Mouse (Mus musculus): Measurements from ENCODE around the gene Qtrt2.

Qtrt2 gene

DNA sequence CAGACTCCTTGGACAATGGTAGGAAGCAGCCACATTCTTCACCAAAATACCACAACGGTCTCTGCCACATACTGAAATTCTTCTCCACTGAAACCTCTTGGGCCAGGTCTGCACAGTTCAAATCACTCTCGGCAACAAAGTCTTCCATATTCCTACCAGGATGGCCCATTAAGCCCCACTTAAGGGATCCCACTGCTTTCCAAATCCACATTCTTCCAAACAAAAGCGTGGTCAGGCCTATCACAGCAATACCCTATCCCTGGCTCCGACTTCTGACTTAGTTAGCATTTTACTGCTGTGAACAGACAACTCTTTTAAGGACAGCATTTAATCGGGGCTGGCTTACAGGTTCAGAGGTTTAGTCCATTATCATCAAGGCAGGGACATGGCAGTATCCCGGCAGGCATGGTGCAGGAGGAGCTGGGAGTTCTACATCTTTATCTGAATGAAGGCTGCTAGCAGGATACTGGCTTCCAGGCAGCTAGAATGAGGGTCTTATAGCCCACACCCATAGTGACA, at the start of gene Qtrt2:
Gene Qtrt2, minus strand, starts transcription at position 469 of the 519 bp plus-strand sequence.
- DNase-seq = no peak

DNA sequence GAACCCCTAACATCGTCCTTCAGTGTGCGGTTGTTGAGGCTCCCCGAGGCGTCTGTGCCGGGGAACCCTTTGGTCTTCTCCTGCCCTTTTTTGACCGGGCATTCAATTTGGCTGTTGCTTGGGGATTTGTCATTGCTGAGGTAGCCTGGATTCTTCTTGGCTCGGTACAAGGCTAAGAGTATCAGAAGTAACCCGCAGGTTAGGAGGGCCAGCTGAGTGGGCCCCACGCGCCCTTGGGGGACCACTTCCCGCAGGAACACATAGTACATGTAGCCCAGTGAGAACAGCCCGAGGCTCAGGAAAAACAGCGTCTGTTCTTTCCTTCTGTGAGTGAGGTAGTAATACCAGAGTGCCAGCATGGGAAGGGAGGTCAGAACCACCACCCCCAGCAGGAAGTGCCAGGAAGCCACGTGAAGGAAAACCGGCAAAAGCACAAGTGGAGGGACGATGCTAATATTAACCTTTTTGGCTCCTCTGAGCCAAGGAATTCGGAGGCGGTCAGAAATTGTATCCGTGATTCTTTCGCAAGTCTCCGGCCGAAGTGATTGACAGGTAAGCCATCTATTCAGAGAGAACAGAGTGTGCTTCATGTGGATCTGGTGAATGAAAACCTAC, 47.1 kb upstream of the Qtrt2 start:
- DNase-seq = no peak

DNA sequence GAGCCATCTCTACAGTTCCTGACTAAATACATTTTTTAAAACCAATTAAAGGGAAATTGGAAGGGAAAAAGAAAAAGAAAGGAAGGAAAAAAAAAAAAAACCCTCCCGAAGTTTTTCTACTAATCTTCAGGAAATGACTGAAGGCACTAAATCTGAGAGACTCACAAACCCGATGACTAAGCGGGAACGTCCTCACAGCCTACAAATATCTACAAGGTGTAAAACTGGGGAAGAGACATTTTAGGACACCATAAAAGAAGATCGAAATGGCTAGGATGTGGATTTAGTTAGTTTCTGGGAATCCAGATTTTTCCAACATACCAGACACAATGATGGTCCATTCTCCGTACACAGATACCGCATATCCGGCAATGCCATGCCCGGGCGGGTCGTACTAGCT, 46.5 kb upstream of the Qtrt2 start:
- no peak for DNase-seq

DNA sequence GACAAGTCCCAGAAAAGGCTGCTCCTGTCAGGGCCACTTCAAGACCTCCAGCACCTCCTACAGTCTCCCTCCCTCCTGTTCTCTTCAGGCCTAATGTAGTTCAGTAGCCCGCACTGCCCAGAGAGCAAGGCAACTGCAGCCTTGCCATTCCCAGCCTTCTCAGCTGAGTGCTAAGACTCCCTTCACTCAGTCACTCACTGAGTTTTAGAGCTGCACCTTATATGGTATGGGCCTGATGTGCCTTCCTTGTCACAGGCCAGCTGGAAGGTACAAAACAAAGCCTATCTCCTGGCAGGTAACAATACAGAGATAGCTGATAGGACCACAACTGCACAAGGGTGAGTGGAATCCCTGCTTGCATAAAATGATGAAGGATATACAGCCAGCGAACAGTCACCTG, 45.8 kb upstream of the Qtrt2 start:
- DNase-seq = no peak

DNA sequence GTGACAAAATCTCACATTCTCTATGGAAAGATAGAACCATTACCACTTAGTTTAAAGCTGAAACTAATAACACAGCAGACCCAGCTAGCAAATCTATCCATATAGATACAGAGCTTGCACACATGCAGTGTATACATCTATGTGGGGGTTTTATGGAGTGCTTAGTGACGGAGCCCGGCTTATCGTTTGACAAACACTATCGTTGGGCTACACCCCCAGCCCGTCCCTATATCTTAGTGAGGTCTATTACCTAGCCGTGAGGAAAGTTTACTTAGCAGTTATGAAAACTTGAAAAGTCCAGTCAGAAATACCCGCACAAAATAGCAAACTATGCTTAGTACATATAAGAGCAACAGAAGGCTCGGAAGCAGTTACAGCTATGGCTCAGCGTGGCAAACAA, 45.1 kb upstream of the Qtrt2 start:
- DNase-seq = no peak

DNA sequence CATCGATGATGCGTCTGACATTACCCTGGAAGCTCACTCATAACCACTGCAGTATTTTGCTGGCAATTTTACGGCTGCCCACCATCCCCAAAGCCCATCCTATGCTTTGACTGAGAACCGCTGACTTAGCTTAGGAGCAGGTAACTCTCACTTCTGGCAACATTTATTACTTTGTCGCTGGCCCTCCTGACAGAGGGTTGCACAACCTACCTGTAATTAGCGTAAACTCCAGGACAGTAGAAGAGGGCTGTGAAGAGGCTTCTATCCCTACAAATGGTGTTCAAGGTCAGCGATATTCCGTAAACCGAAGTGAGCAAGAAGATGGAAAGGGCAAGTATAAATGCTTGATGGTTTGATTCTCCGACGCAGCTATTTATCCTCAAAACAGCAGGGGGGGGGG, 44.6 kb upstream of the Qtrt2 start:
- no peak for DNase-seq

DNA sequence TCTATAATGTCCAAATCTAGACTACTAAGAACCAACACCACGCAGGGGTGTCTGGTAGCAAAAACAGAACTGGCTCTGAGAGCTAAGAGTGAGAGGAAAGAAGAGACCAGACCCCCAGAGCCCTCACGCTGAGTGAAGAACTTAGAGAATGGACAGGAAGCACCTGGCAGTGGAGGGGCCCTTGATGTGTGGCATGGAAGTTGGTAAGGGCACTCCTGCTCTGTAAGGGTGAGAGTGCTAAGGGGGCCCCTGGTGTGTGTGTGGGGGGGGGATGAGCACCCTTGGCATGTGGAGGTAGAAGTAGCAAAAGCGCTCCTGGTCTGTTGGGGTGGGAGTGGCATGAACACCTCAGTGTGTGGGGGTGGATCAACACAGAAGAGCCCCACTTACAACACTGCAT, 43.8 kb upstream of the Qtrt2 start:
- DNase-seq = no peak

DNA sequence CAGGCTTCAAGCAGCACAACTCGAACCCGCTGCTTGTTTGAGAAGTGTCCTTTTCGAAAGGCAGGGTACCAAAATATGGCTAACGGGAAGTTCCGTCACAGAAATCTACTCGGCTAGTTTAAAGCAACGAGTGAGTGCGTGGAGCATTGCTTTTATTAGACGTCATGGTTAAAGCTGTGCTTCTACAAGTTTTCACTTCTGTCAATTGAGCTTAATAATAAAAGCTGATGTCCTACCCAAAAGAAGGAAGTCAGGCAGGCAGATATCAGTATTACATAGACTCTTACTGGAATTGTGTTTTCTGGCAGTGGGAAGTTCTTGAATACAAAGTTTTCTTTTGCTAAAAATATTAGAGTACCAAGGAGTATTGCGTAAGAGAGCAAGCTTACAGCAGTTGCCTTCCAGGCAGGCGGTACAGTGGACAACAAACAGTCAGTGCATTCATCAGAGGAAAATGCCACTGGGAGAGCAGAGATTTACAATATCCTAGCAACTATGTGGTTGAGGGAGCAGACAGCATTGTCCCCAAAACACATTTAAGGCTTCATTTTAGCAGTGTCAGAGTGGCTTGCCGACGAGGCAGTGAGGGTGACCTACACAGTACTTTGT, 39.3 kb upstream of the Qtrt2 start:
- DNase-seq = no peak

DNA sequence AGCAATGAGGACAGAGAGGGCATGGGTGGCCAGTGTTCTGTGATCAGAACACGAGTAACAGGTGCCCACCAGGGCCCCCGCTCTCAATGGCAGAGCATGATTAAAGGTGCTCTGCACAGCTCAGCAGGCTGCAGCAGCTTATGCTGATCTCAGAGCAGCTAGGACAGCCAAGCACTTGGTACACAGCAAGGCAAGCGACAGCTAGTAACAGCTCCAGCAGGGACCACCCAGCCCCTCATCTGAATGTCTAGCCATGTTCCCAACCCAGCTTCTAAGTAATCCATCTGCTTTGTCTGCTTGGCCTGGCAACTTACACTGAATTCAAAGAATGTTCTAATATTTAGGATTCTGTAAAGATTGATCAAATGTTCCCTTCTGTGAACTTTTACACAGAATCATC, 37.2 kb upstream of the Qtrt2 start:
- DNase-seq = no peak

DNA sequence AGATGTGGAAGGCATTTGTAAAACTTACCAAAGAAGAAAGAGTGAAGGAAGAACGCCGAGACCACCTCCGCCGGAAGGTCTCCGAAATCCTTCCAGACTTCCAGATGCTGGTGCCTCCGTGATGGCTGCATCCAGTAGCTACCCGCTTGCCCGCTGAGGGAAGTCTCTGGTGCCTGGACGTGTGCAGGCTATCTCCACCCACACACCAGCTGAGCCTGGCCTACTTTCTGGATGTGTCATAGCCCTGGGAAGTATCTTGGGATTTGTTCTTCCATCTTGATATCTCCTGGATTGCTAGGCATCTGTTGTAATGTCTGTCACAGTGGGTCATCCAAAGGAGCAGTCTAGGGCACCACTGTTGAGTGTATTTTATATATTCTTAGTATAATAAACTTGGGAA, 36.7 kb upstream of the Qtrt2 start:
- no peak for DNase-seq

DNA sequence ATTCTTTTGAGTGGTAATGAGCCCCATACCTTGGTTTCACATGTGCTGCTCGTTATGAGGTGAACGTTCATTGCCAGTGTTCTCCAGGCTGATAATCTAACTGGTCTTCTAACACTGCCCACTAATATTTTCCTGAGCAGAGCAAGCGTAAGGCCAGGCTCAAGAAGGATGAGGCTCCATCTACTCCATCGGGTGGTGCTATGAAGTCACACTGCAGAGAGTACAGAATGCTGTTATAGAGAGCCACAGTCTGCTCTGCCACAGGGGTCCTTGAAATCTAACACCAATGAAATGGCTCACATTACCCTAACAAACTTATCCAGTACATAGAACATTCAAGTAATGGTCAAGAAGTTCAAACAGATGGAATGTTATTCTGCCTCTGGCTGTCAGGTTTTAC, 31.4 kb upstream of the Qtrt2 start:
- no peak for DNase-seq

DNA sequence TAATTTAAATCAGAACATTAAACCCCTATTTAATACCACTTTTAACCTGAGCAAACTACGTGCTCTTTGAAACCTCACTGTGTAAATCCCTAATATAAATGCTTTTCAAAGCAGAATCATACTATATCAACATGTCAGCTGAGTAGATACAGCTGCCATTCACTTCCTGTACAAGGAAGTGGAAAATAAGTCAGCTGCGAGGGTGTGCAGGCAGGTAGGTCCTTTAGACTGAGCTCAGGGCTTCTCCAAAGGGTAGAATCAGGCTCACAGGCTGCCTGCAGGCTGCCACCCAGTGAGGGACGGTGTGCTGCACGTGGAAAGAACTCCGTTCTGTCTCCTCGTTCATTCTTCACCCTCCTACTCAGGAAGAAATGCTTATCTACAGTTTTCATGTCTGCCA, 28.3 kb upstream of the Qtrt2 start:
- DNase-seq = no peak

DNA sequence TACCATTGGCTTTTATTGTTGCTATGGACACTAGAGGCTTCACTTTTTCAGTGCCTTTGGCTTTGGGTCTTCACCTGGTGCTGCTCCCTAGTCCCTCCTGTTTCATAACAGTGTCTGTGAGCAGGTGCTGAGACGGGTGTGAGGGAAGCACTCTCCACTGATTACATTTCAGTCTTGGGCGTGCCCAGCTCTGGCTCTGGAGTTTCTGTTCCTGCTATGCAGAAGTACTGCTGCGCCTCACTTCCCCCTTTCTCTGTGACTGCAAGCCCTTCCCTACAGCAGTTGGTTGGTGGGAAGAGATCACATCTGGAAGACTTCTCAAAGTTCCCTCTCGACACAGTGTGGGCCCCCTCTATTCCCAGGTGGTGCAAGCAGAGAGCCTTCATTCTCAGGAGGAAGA, 25.0 kb upstream of the Qtrt2 start:
- DNase-seq = no peak

DNA sequence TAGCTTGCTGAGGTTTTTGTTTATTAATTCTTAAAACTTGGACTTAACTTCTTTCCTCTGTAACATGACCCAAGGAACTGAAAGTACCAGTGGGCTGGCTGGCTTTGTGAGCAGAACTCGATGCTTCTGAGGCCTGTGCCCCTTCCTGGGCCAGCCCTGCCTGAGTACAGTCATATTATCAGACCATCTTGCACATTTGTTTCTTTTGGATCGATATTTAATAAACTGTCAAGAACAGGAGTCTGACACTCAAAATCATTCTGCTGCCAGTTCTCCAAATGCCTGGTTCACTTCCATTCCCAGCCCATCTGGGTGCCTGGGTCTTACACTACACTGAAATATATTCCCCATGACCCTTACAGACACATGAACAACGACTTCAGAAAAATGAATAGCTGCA, 19.3 kb upstream of the Qtrt2 start:
- DNase-seq = no peak

DNA sequence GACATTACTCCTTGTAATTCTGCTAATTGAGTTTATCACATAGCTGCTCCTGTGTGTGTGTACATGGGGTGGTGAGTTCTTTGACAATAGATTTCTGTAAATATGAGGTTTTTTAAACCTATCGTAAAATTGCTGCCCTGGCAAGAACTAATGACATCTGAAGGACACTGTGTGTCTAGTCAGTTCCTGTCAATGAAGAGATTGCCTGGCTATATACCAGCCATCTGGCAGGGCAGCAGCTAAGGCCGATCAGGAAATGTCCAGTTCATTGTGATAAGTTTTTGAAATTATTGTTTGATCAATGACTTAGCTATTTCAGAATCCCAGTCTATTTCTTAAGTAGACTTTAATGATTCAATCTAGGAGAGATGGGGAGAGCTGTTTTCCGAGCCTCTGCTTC, 18.7 kb upstream of the Qtrt2 start:
- DNase-seq = no peak

DNA sequence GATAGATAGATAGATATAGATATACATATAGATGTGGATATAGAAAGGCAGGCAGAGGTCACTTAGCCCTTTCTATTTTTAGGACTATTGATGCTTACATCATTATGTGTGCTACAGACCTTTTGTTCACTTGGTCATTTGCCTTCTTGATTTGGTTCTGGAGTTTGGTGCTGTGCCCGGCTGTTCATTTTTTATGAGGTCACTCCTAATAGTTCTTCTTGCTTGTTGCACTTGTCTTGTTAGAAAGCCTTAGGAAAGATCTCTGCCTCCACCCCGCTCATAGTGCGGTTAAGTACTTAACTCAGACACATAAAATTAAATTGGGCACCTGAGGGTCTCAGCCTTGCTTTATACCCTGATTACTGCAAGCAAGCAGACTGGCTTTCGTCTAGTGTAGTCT, 14.2 kb upstream of the Qtrt2 start:
- no peak for DNase-seq

DNA sequence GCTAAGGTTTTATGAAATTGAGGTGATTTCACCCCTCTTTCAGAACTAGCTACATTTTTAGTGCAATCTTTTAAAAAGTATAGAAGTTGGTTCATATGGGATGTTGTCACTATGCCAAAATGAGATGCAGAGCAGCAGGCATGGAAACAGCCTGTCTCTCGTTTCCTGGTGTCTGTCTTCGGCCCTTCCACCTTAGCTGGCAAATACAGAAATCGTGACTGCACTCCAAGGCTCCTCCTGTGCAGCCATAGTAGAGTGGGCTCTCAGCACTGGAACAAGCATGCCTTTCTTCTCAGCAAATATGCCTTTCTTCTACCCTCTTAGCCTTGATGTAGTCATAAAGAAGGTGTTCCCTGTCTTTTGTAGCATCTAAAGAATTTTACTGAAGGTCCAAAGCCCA, 9.3 kb upstream of the Qtrt2 start:
- DNase-seq = no peak

DNA sequence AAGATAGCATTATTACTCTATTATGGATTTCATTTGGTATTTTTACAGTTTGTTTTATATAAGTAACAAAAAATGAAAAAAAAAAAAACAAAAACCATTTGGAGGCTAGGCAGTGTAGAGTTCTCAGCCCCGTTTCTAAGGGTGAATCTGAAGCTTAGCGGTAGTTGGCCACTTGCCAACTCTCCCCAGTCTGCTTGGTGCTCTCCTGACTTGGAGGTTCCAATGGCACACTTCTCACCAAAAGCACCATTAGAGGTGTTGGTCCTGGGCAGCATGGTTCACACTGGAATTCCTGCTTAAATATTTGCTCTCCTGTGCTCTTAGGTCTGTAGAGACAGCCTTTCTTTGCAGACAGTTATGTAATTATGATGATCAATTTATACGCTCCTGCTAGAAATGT, 8.8 kb upstream of the Qtrt2 start:
- DNase-seq = peak; percentile 27

DNA sequence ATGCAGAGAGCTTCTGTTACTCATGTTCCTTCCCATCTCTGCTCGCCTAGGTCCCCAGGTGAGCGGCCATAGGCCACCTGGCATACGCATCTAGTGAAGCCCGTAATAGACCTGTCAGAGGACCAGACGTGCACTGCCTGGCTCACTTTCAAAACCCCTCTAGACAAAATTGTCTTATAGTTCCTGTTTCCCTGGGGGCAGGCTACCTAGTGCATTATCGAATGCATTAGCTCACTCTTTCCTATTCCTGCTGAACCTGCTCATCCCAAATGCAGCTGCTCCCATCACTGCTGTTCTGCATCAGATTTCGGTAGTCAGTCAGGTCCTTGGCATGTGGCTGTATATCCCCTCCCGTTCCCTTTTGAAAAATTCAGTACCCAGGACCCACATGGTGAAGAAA, 8.2 kb upstream of the Qtrt2 start:
- DNase-seq = no peak

DNA sequence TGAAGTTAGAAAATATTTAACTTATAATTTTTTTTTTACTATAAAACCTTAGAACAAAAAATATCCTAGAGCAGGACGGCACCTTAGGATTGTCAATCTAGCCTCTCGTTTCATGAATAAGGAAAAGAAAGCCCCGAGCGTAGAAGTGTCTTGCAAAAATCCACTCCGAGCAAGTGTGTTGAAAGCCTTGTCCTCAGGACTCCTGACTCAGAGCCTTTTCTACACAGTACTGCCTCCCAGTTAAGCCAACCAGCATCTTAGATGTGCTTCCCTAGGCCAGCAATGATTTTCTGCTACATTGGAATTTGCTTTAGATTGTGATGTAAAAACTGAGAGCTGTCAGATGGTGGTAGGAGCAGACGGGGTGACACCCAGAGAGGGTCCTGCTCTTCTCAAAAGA, 6.4 kb upstream of the Qtrt2 start:
- no peak for DNase-seq

DNA sequence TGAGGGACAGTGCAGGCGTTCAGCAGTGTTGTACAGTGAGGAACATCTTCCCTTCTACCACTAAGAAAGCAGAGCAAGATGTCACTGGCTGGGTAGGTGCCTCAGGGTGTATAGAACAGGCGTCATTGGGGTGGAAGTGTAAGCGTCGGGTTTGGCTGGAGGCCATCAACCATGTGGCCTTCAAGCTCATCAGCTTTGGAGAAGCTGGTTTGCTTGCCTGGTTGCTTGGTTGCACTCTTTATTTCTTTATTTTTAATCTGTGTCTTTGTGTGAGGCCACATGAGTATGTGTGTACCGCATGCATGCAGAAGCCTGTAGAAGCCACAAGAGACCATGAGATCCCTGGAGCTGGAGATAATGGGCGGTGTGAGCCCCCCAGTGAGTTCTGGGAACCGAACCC, 5.7 kb upstream of the Qtrt2 start:
- no peak for DNase-seq

DNA sequence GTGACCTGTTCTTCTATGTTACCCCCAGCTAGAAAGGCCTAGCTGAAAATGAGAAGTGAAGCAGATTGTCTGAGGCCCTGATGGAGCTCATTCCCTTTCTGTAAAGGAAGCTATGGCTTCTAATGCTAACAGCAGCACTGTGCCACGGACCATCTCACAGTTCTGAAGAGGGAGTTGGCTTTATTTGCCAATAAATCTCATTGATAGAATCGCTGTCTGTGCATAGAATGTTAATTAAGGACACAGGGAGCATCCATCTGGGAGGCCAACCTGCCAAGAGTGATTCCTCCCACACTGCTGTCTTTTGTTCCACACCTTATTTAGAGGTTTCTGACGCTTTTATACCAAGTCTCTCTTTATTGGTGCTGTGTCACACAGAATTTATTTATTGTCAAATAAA, 4.9 kb upstream of the Qtrt2 start:
- DNase-seq = peak; percentile 49

DNA sequence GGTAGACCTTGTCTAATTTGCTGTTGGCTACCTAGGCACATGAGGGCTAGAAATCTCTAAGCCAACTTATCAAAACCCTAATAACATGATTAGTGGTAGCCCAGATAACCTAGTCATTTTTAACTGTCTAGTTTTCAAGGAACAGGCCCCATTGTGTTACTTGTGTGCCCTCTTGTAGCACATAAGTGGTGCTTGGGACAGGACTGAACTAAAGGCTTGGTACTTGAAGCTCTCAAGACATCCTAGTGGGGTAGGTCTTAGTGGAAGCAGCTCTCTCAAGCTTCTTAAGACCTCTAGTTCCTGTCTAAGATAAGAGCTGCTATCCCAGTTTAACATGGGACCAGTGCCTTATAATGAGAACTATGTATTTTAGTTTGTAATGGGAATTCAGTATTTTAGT, 4.0 kb upstream of the Qtrt2 start:
- no peak for DNase-seq

DNA sequence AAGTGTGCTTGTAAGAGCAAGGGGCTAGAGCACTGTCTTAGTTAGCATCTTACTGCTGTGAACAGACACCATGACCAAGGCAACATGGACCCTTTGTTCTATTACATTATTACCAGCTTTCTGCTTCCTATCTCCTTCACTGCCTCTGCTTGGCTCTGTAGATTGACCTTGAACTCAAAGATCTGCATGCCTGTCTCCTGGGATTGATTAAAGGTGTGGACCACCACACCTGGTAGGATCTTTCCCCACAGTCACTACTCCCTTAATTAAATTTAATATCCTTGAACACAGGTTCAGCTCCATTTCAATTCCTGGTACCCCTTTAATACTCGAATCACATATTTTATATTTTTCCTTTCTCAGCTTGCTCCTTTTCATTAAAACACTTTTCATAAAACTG, 763 bp downstream of the Qtrt2 start:
- no peak for DNase-seq

DNA sequence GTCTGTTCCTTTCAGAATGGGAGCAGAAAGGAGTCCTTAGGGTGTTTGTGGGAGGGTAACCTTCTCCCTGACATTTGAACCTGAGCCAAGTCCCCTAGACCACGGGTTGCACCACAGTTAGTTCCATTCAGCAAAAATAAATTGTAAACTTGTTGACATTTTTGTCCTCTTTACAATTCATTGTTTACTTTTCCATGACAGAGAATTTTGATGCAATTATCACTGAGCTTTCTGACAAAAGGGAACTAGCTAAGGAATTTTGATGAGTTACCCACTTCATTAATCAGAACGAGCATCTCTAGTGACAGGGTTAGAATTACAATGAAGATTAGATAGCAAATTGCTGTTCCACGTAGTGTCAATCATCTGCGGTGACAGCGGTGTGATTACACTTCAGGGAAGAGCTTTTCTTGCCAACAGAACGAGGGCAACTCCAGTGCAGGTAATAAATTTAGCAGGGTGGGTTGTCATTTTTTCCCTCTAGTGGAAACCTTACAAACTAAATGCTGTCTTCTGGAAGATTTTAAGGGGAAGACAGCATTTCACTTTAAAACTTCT, 1.5 kb downstream of the Qtrt2 start:
- DNase-seq = no peak

Data from layer of hippocampus, adult 9-11 months (tissue).